Mouse (Mus musculus): Measurements from ENCODE around the gene Gad2. TPM values are rescaled to one million over a fixed set of nuclear protein-coding genes. Genes with fewer than 3 reads are reported as not detected.
A peak's percentile ranks its signal among the peaks of the same experiment; 100 is the strongest.

Gene Gad2
- polyA plus RNA-seq, 1 experiment, result 0.25 TPM

DNA sequence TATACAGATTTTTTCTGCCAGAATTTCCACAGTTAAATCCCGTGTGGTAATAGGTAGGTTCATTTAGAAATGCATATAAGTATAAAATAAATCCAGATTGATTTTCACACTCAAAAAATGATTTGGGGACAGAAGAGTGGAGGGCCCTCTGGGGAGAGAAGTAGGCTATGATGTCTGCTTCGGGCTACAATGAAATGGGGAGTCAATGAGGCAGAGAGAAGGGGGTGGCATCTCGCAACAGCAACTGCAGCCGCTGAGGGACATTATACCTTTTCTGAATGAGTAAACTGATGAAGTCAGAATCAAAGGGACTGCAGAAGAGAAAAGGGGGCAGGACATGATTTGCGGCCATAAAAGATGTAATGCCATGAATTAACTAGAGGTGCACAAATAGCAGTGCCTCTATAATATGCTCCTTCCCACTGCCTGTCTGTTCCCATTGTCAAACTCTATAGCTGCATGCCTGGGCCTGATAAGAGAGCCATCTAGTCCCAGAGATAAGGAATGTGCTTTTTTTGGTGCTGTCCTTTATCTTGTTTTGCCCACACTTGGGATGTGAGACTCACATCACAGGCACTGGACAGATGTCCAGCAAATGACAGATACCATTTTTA is 5.9 kb downstream of the Gad2 start:
- TF ChIP-seq POLR2A (IDR thresholded peaks at IDR 0.05; ENCODE audit: borderline replicate concordance, control insufficient read depth, low read depth, low read length) (no peak), CTCF (IDR thresholded peaks at IDR 0.05; ENCODE audit: control insufficient read depth, insufficient read depth, low read length) (no peak)
- 33% methylated on average over 5 of the region's 5 CpGs for WGBS
- no peak overlapping the region for H3K27ac ChIP-seq (ENCODE audit: control insufficient read depth, insufficient read depth, low read depth, low read length, poor library complexity)

DNA sequence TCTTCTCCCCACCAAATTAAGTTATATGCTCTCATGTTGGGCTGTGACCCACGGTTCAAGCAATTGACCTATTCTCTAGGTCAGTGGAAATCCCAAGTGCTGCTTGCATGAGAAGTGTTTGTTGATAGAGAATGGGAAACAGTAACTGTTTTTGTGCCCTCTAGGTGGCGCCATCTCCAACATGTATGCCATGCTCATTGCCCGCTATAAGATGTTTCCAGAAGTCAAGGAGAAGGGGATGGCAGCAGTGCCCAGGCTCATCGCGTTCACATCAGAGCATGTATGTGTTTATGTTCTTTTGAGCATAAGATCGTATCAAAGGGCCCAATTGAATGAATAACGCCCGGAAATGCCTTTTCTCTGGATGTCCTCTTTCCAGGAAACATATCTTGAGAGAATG is 12.8 kb downstream of the Gad2 start:
- WGBS, result 52% methylated on average over 8 of the region's 8 CpGs
- no peaks in the 10 kb centered on the region for H3K4me1 ChIP-seq (ENCODE audit: control insufficient read depth, insufficient read depth, low read length)
- no peak overlapping the region for H3K4me3 ChIP-seq (replicated peaks; ENCODE audit: control insufficient read depth, low read depth, low read length)
- no peak for TF ChIP-seq POLR2A (IDR thresholded peaks at IDR 0.05; ENCODE audit: borderline replicate concordance, control insufficient read depth, low read depth, low read length)
- TF ChIP-seq CTCF (IDR thresholded peaks at IDR 0.05; ENCODE audit: control insufficient read depth, insufficient read depth, low read length), result peak; percentile 44
- H3K27ac ChIP-seq (ENCODE audit: control insufficient read depth, insufficient read depth, low read depth, low read length, poor library complexity), result no peak overlapping the region

More for the DNA sequence above, 5.9 kb downstream of the Gad2 start:
- Histone ChIP-seq H3K4me3 (replicated peaks; ENCODE audit: control insufficient read depth, low read depth, low read length) (no peak overlapping the region), H3K4me1 (ENCODE audit: control insufficient read depth, insufficient read depth, low read length) (no peaks in the 10 kb centered on the region)

DNA sequence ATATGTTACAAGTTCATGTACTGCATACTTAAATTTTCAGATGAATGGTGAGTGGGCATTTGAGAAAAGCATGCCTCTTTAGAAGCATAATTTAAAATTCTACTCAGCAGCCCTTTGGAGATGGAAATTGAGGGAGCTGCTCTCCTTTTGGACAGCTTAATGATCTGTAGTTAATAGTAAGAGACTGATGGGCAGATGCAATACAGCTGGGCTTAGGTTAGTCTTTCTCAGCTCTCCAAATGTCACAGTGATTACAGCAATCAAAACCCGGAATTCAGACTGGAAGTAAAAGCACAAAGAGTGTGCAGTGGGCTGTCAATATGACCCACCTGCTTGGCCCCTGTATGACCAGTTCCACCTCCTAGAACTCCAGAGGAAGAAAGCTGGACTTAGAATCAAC is 24.1 kb downstream of the Gad2 start:
- no peaks in the 10 kb centered on the region for H3K4me1 ChIP-seq (ENCODE audit: control insufficient read depth, insufficient read depth, low read length)
- WGBS, result 63% methylated on average over 1 of the region's 1 CpGs
- no peak overlapping the region for H3K27ac ChIP-seq (ENCODE audit: control insufficient read depth, insufficient read depth, low read depth, low read length, poor library complexity)
- no peak overlapping the region for H3K4me3 ChIP-seq (replicated peaks; ENCODE audit: control insufficient read depth, low read depth, low read length)
- TF ChIP-seq CTCF (IDR thresholded peaks at IDR 0.05; ENCODE audit: control insufficient read depth, insufficient read depth, low read length) (no peak), POLR2A (IDR thresholded peaks at IDR 0.05; ENCODE audit: borderline replicate concordance, control insufficient read depth, low read depth, low read length) (no peak)

DNA sequence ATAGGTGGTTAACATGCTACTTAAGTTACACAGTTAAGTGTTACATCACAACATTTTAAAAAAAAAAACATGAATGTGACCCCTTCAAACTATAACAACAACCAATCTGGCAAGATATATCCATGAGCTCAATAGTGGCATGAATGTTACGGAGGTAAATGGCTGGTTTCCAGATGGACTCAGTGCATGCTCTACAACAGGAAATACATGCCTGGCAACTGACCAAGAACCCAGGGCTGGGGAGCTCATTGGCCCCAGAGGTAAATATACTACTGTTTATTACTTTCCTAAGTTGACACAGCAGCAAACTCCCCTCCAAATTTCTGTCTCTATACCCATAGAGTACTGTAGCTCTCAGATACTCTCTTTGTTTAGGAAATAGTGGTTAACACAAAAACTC is 26.4 kb downstream of the Gad2 start:
- WGBS, result 66% methylated on average over 1 of the region's 1 CpGs
- Histone ChIP-seq H3K27ac (ENCODE audit: control insufficient read depth, insufficient read depth, low read depth, low read length, poor library complexity) (no peak overlapping the region), H3K4me3 (replicated peaks; ENCODE audit: control insufficient read depth, low read depth, low read length) (no peak overlapping the region), H3K4me1 (ENCODE audit: control insufficient read depth, insufficient read depth, low read length) (no peaks in the 10 kb centered on the region)
- TF ChIP-seq POLR2A (IDR thresholded peaks at IDR 0.05; ENCODE audit: borderline replicate concordance, control insufficient read depth, low read depth, low read length), result no peak
- no peak for TF ChIP-seq CTCF (IDR thresholded peaks at IDR 0.05; ENCODE audit: control insufficient read depth, insufficient read depth, low read length)

DNA sequence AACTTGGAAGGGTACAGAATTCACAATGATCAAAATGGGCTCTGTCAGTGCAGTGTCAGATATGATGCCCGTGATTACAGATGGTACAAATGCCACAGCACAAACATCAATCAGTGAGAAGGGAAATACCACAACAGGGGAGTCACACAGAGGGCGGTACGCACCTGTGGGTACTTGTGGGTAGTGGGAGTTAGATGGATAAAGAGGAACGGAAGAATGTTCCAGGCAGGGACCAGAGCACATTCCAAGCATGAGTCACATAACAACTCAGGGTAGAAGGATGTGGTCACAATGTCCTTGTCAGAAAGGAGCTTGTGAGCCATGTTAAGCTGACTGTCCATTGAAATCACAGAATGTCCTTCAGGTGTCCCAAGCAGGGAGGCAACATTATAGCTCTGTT is 29.8 kb downstream of the Gad2 start:
- TF ChIP-seq POLR2A (IDR thresholded peaks at IDR 0.05; ENCODE audit: borderline replicate concordance, control insufficient read depth, low read depth, low read length) (no peak), CTCF (IDR thresholded peaks at IDR 0.05; ENCODE audit: control insufficient read depth, insufficient read depth, low read length) (no peak)
- WGBS, result 70% methylated on average over 4 of the region's 4 CpGs
- H3K27ac ChIP-seq (ENCODE audit: control insufficient read depth, insufficient read depth, low read depth, low read length, poor library complexity), result no peak overlapping the region
- no peak overlapping the region for H3K4me3 ChIP-seq (replicated peaks; ENCODE audit: control insufficient read depth, low read depth, low read length)
- H3K4me1 ChIP-seq (ENCODE audit: control insufficient read depth, insufficient read depth, low read length), result no peaks in the 10 kb centered on the region

DNA sequence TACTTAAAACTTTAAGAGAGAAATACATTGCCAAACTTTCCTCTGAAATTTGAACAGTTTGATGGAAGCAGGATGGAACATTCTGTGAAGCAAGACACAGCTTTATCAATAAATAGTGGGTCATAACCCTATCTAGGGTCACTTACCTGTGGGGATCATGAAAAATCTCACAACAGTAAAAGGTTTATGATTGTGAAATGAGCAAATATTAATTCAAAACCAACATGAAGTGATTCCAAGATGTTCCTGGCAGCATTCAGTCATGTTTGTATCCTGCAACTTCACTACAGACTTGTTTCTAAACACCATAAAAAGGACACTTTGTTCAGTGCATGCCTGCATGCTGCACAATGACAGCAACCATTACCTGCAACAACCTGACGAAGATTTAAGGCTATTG is 41.7 kb downstream of the Gad2 start:
- no peaks in the 10 kb centered on the region for H3K4me1 ChIP-seq (ENCODE audit: control insufficient read depth, insufficient read depth, low read length)
- TF ChIP-seq POLR2A (IDR thresholded peaks at IDR 0.05; ENCODE audit: borderline replicate concordance, control insufficient read depth, low read depth, low read length), result no peak
- no peak for TF ChIP-seq CTCF (IDR thresholded peaks at IDR 0.05; ENCODE audit: control insufficient read depth, insufficient read depth, low read length)
- no peak overlapping the region for H3K4me3 ChIP-seq (replicated peaks; ENCODE audit: control insufficient read depth, low read depth, low read length)
- H3K27ac ChIP-seq (ENCODE audit: control insufficient read depth, insufficient read depth, low read depth, low read length, poor library complexity), result no peak overlapping the region
- WGBS, result 62% methylated on average over 1 of the region's 1 CpGs

DNA sequence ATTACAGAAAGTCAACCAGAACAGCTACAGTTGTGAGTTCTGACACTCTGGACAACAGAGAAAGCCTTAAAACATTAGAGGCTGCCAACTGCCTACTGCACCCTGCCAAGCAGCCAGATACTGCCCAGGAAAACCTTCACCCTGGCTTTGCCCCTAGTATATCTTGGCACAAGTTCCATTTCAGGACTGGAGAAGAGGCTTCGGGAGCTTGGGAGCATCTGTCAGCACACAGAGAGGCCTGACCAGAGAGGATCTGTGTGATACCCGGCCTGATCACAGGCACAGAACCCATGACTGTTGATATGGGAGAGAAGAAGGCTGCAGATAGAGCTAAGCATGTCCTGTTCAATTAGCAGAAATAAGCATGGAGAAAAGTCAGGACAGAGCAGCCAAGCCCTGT is 48.4 kb downstream of the Gad2 start:
- no peak overlapping the region for H3K27ac ChIP-seq (ENCODE audit: control insufficient read depth, insufficient read depth, low read depth, low read length, poor library complexity)
- no peaks in the 10 kb centered on the region for H3K4me1 ChIP-seq (ENCODE audit: control insufficient read depth, insufficient read depth, low read length)
- H3K4me3 ChIP-seq (replicated peaks; ENCODE audit: control insufficient read depth, low read depth, low read length), result no peak overlapping the region
- WGBS, result 79% methylated on average over 2 of the region's 2 CpGs
- no peak for TF ChIP-seq POLR2A (IDR thresholded peaks at IDR 0.05; ENCODE audit: borderline replicate concordance, control insufficient read depth, low read depth, low read length)
- TF ChIP-seq CTCF (IDR thresholded peaks at IDR 0.05; ENCODE audit: control insufficient read depth, insufficient read depth, low read length), result no peak

DNA sequence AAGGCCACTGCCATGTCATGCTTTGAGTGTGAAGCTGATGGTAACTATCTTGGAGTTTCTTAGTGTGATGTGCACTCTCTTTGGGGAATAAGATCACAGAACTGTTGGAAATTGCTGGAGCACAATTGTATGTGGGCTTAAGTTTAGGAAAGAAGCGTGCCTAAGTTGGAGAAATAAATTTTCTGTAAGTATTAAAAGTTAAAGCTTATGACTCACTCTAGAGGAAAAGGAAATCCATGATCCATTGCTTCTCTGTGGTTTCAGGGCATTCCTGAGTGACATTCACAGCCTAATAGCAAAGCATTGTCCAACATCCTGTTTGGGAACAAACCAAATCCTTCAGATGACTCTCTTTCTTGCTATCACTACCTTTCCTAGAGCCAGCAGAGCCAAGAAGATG is 49.3 kb downstream of the Gad2 start:
- H3K27ac ChIP-seq (ENCODE audit: control insufficient read depth, insufficient read depth, low read depth, low read length, poor library complexity), result no peak overlapping the region
- no peak overlapping the region for H3K4me3 ChIP-seq (replicated peaks; ENCODE audit: control insufficient read depth, low read depth, low read length)
- 35% methylated on average over 1 of the region's 1 CpGs for WGBS
- TF ChIP-seq CTCF (IDR thresholded peaks at IDR 0.05; ENCODE audit: control insufficient read depth, insufficient read depth, low read length), result no peak
- no peak for TF ChIP-seq POLR2A (IDR thresholded peaks at IDR 0.05; ENCODE audit: borderline replicate concordance, control insufficient read depth, low read depth, low read length)
- no peaks in the 10 kb centered on the region for H3K4me1 ChIP-seq (ENCODE audit: control insufficient read depth, insufficient read depth, low read length)

DNA sequence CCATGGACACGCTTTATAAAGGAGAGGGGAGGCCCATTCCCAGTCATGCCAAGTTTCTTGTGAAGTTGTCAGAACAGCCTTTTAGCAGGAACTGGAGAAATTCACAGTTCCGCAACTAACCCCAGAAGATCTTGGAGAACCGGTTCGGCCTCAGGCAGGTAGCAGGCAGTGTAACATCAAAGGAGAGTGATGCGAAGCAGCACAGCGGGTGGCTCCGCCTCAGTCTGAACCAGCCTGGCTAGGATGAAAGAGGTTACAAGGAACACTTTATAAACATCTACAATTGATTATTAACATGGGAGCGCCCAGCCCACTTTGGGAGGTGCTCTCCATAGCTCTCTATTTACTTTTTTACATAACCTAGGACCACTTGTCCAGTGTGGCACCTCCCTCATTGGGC is 55.1 kb downstream of the Gad2 start:
- 70% methylated on average over 8 of the region's 8 CpGs for WGBS
- TF ChIP-seq POLR2A (IDR thresholded peaks at IDR 0.05; ENCODE audit: borderline replicate concordance, control insufficient read depth, low read depth, low read length) (no peak), CTCF (IDR thresholded peaks at IDR 0.05; ENCODE audit: control insufficient read depth, insufficient read depth, low read length) (no peak)
- no peak overlapping the region for H3K27ac ChIP-seq (ENCODE audit: control insufficient read depth, insufficient read depth, low read depth, low read length, poor library complexity)
- H3K4me3 ChIP-seq (replicated peaks; ENCODE audit: control insufficient read depth, low read depth, low read length), result no peak overlapping the region
- no peaks in the 10 kb centered on the region for H3K4me1 ChIP-seq (ENCODE audit: control insufficient read depth, insufficient read depth, low read length)
